Mouse (Mus musculus): ENCODE results near the gene Frmd4b. TPM values are rescaled to one million over a fixed set of nuclear protein-coding genes. Genes with fewer than 3 reads are reported as not detected.

The Frmd4b gene
- polyA plus RNA-seq, 1 experiment from 2014 or later = 39.4 TPM

GRCm38 (mm10) chr6:97458358-97458757 lies 159.0 kb downstream of the Frmd4b start:
- Histone ChIP-seq H3K27ac (peak overlapping the region; percentile 61; the same call in 1 of the 2 replicates), H3K9me3 (no peaks in the 10 kb centered on the region), H3K4me3 (replicated peaks) (no peak overlapping the region), H3K4me2 (peak overlapping the region; percentile 37), H3K4me1 (peaks cover 26% of the 10 kb centered on the region), H3K36me3 (replicated peaks) (no peaks in the 10 kb centered on the region), H3K27me3 (no peaks in the 10 kb centered on the region), H3K9ac (no peak overlapping the region)
- 6% methylated on average over 9 of the region's 9 CpGs for WGBS
- ATAC-seq (ENCODE audit: low FRiP score) = no peak; the same call in 1 of the 2 replicates

GRCm38 (mm10) chr6:97457954-97458353 lies 159.4 kb downstream of the Frmd4b start:
- Histone ChIP-seq H3K27ac (peak overlapping the region; percentile 61; the same call in 1 of the 2 replicates), H3K36me3 (replicated peaks) (no peaks in the 10 kb centered on the region), H3K9ac (no peak overlapping the region), H3K4me2 (peak overlapping the region; percentile 37), H3K4me3 (replicated peaks) (no peak overlapping the region), H3K9me3 (no peaks in the 10 kb centered on the region), H3K4me1 (peaks cover 26% of the 10 kb centered on the region), H3K27me3 (no peaks in the 10 kb centered on the region)
- 13% methylated on average over 3 of the region's 3 CpGs for WGBS
- ATAC-seq (ENCODE audit: low FRiP score) = 0 out of 2 replicates have a peak, but pooled peaks have one; percentile 44

GRCm38 (mm10) chr6:97457210-97457609 lies 160.1 kb downstream of the Frmd4b start:
- H3K4me2 ChIP-seq = no peak overlapping the region
- no peak overlapping the region for H3K4me3 ChIP-seq (replicated peaks)
- H3K27ac ChIP-seq = peak overlapping the region; percentile 61; the same call in 1 of the 2 replicates
- no peaks in the 10 kb centered on the region for H3K36me3 ChIP-seq (replicated peaks)
- no peaks in the 10 kb centered on the region for H3K9me3 ChIP-seq
- WGBS = 71% methylated on average over 2 of the region's 2 CpGs
- H3K4me1 ChIP-seq = peaks cover 26% of the 10 kb centered on the region
- no peak overlapping the region for H3K9ac ChIP-seq
- ATAC-seq (ENCODE audit: low FRiP score) = no peak
- no peaks in the 10 kb centered on the region for H3K27me3 ChIP-seq

- no peak overlapping the region for H3K4me2 ChIP-seq
- H3K27ac ChIP-seq = no peak overlapping the region
- peaks cover 5% of the 10 kb centered on the region for H3K4me1 ChIP-seq
- H3K4me3 ChIP-seq (replicated peaks) = no peak overlapping the region
- WGBS = 87% methylated on average over 5 of the region's 5 CpGs
- H3K9me3 ChIP-seq = no peaks in the 10 kb centered on the region
- no peak for ATAC-seq (ENCODE audit: low FRiP score)
- H3K36me3 ChIP-seq (replicated peaks) = no peaks in the 10 kb centered on the region
- H3K9ac ChIP-seq = no peak overlapping the region
- H3K27me3 ChIP-seq = no peaks in the 10 kb centered on the region
Measured at GRCm38 (mm10) chr6:97452223-97452622, 165.1 kb downstream of the Frmd4b start.

- Histone ChIP-seq H3K4me3 (replicated peaks) (no peak overlapping the region), H3K9ac (no peak overlapping the region), H3K9me3 (no peaks in the 10 kb centered on the region), H3K4me2 (no peak overlapping the region), H3K27me3 (no peaks in the 10 kb centered on the region; the same call in 1 of the 2 replicates), H3K4me1 (no peaks in the 10 kb centered on the region), H3K36me3 (replicated peaks) (no peaks in the 10 kb centered on the region), H3K27ac (no peak overlapping the region)
- WGBS = 92% methylated on average over 2 of the region's 2 CpGs
- no peak for ATAC-seq (ENCODE audit: low FRiP score)
Measured at GRCm38 (mm10) chr6:97449806-97450205, 167.5 kb downstream of the Frmd4b start.

GRCm38 (mm10) chr6:97447020-97447419 lies 170.3 kb downstream of the Frmd4b start:
- WGBS = 61% methylated on average over 4 of the region's 4 CpGs
- Histone ChIP-seq H3K9me3 (no peaks in the 10 kb centered on the region), H3K27me3 (no peaks in the 10 kb centered on the region; the same call in 1 of the 2 replicates), H3K36me3 (replicated peaks) (no peaks in the 10 kb centered on the region), H3K4me3 (replicated peaks) (no peak overlapping the region), H3K27ac (no peak overlapping the region), H3K9ac (no peak overlapping the region), H3K4me1 (0 out of 2 replicates have a peak, but pooled peaks cover 6% of the 10 kb centered on the region), H3K4me2 (no peak overlapping the region)
- ATAC-seq (ENCODE audit: low FRiP score) = no peak

- H3K27ac ChIP-seq = no peak overlapping the region
- no peak overlapping the region for H3K4me3 ChIP-seq (replicated peaks)
- no peak overlapping the region for H3K9ac ChIP-seq
- no peaks in the 10 kb centered on the region for H3K9me3 ChIP-seq
- peaks cover 9% of the 10 kb centered on the region; the same call in 1 of the 2 replicates for H3K27me3 ChIP-seq
- no peak overlapping the region for H3K4me2 ChIP-seq
- 83% methylated on average over 5 of the region's 5 CpGs for WGBS
- ATAC-seq (ENCODE audit: low FRiP score) = no peak
- H3K36me3 ChIP-seq (replicated peaks) = no peaks in the 10 kb centered on the region
- H3K4me1 ChIP-seq = peaks cover 17% of the 10 kb centered on the region
Measured at GRCm38 (mm10) chr6:97444145-97444544, 173.2 kb downstream of the Frmd4b start.

GRCm38 (mm10) chr6:97443522-97443921 lies 173.8 kb downstream of the Frmd4b start:
- Histone ChIP-seq H3K27ac (no peak overlapping the region), H3K4me2 (no peak overlapping the region), H3K9me3 (no peaks in the 10 kb centered on the region), H3K9ac (no peak overlapping the region), H3K36me3 (replicated peaks) (no peaks in the 10 kb centered on the region), H3K4me3 (replicated peaks) (no peak overlapping the region), H3K27me3 (peaks cover 9% of the 10 kb centered on the region; the same call in 1 of the 2 replicates), H3K4me1 (peaks cover 17% of the 10 kb centered on the region)
- no peak for ATAC-seq (ENCODE audit: low FRiP score)
- 83% methylated on average over 4 of the region's 4 CpGs for WGBS

- no peak for ATAC-seq (ENCODE audit: low FRiP score)
- no peaks in the 10 kb centered on the region for H3K36me3 ChIP-seq (replicated peaks)
- peaks cover 27% of the 10 kb centered on the region for H3K4me1 ChIP-seq
- H3K27ac ChIP-seq = no peak overlapping the region
- no peak overlapping the region for H3K4me3 ChIP-seq (replicated peaks)
- 83% methylated on average over 7 of the region's 7 CpGs for WGBS
- H3K27me3 ChIP-seq = peaks cover 13% of the 10 kb centered on the region; the same call in 1 of the 2 replicates
- no peak overlapping the region for H3K4me2 ChIP-seq
- no peaks in the 10 kb centered on the region for H3K9me3 ChIP-seq
- no peak overlapping the region for H3K9ac ChIP-seq
Measured at GRCm38 (mm10) chr6:97441357-97441756, 176.0 kb downstream of the Frmd4b start.

- no peak for ATAC-seq (ENCODE audit: low FRiP score)
- WGBS = 58% methylated on average over 16 of the region's 16 CpGs
- H3K9me3 ChIP-seq = no peaks in the 10 kb centered on the region
Measured at GRCm38 (mm10) chr6:97438918-97439645, 178.3 kb downstream of the Frmd4b start.

GRCm38 (mm10) chr6:97434753-97435152 lies 182.6 kb downstream of the Frmd4b start:
- H3K4me1 ChIP-seq = peaks cover 19% of the 10 kb centered on the region
- peaks cover 11% of the 10 kb centered on the region; the same call in 1 of the 2 replicates for H3K27me3 ChIP-seq
- WGBS = 66% methylated on average over 4 of the region's 4 CpGs
- no peaks in the 10 kb centered on the region for H3K36me3 ChIP-seq (replicated peaks)
- H3K9ac ChIP-seq = no peak overlapping the region
- H3K9me3 ChIP-seq = no peaks in the 10 kb centered on the region
- no peak overlapping the region for H3K4me3 ChIP-seq (replicated peaks)
- H3K4me2 ChIP-seq = no peak overlapping the region
- ATAC-seq (ENCODE audit: low FRiP score) = no peak
- H3K27ac ChIP-seq = no peak overlapping the region

More at GRCm38 (mm10) chr6:97438918-97439645, 178.3 kb downstream of the Frmd4b start:
- Histone ChIP-seq H3K27me3 (0 out of 2 replicates have a peak, but pooled peaks cover 13% of the 10 kb centered on the region), H3K27ac (no peak overlapping the region), H3K4me2 (no peak overlapping the region), H3K36me3 (replicated peaks) (no peaks in the 10 kb centered on the region), H3K4me1 (peaks cover 28% of the 10 kb centered on the region), H3K9ac (no peak overlapping the region), H3K4me3 (replicated peaks) (no peak overlapping the region)

GRCm38 (mm10) chr6:97431309-97432004 lies 185.9 kb downstream of the Frmd4b start:
- 90% methylated on average over 10 of the region's 10 CpGs for WGBS
- no peaks in the 10 kb centered on the region for H3K36me3 ChIP-seq (replicated peaks)
- peaks cover 7% of the 10 kb centered on the region; the same call in 1 of the 2 replicates for H3K27me3 ChIP-seq
- no peak for ATAC-seq (ENCODE audit: low FRiP score)
- no peak overlapping the region for H3K4me3 ChIP-seq (replicated peaks)
- H3K27ac ChIP-seq = no peak overlapping the region
- H3K9me3 ChIP-seq = no peaks in the 10 kb centered on the region
- H3K4me2 ChIP-seq = no peak overlapping the region
- H3K4me1 ChIP-seq = peaks cover 9% of the 10 kb centered on the region
- no peak overlapping the region for H3K9ac ChIP-seq
